Mouse (Mus musculus) C2C12 (cell line): ENCODE data around the gene Os9.

Experiments
- CEBPB ChIP-seq: IDR thresholded peaks from one replicate; pipeline ENCODE4 v1.6.1; 2011; ENCODE audit warnings: low read depth, mild to moderate bottlenecking, control low read depth, moderate library complexity
- CTCF ChIP-seq: IDR thresholded peaks from one replicate; pipeline ENCODE4 v1.5.1; 2011; ENCODE audit not compliant: control insufficient read depth, insufficient read depth, insufficient read length
- FOSL1 ChIP-seq: IDR thresholded peaks from one replicate; pipeline ENCODE4 v1.8.0; 2011; ENCODE audit warnings: mild to moderate bottlenecking, low read length; ENCODE audit not compliant: poor library complexity, insufficient read depth, severe bottlenecking
- MAX ChIP-seq: IDR thresholded peaks from one replicate; pipeline ENCODE4 v1.6.1; 2011; ENCODE audit warnings: mild to moderate bottlenecking, control low read depth
- MYOG ChIP-seq: IDR thresholded peaks from one replicate; pipeline ENCODE4 v1.6.1; 2011; ENCODE audit not compliant: control insufficient read depth, insufficient read length; ENCODE audit errors: extremely low read depth
- USF1 ChIP-seq: IDR thresholded peaks from one replicate; pipeline ENCODE4 v1.6.1; 2011; ENCODE audit warnings: low read depth, mild to moderate bottlenecking, control low read depth, moderate library complexity

DNA sequence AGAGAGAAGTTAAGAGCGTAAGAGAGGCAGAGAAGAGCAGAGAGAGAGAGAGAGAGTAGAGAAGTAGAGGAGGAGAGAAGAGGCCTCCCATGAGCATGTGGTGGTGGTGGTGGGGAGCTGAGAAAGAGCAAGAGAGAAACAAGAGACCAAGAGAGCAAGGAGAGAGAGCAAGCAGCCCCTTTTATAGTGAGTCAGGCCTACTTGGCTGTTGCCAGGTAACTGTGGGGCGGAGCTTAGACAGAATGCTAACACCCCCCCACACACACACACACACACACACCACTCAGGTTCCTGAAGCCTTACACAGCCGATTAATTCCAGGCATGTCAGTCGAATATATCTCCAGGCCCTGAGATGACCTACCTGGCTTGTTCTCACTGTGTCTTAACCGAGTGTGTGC lies 24.4 kb upstream of the Os9 start:
- TF ChIP-seq CTCF (no peak), MAX (no peak), USF1 (no peak), CEBPB (no peak), MYOG (no peak), FOSL1 (no peak)
